Mouse (Mus musculus) C2C12 (cell line): ENCODE measurements around the gene Uap1l1.

ENCODE experiments used
- CTCF ChIP-seq: IDR thresholded peaks from one replicate; pipeline ENCODE4 v1.5.1; 2011; ENCODE audit not compliant: control insufficient read depth, insufficient read depth, insufficient read length
- MAX ChIP-seq: IDR thresholded peaks from one replicate; pipeline ENCODE4 v1.6.1; 2011; ENCODE audit warnings: mild to moderate bottlenecking, control low read depth
- MYOD1 ChIP-seq: IDR thresholded peaks from one replicate; pipeline ENCODE4 v1.6.1; 2011; ENCODE audit warnings: low read depth; ENCODE audit not compliant: control insufficient read depth, insufficient read length
- USF1 ChIP-seq: IDR thresholded peaks from one replicate; pipeline ENCODE4 v1.6.1; 2011; ENCODE audit warnings: low read depth, mild to moderate bottlenecking, control low read depth, moderate library complexity

DNA sequence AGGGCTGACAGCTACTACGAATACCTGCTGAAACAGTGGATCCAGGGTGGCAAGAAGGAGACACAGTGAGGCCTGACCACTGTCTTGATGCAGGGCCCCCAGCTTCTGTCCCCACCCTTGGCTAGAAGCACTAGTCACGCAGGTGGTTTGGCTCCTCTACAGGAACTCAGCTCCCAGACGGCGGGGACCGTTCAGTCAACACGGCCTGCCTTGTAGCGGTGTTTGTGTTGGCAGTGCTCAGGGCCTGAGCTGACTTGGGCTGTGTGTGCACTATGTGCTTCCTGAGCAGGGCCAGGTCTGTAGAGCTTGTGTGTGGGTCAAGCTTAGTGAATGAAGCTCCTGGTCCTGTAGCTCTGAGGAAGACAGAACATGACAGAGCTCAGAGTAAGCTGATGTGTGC is 17.3 kb downstream of the Uap1l1 start:
- TF ChIP-seq CTCF (no peak), USF1 (no peak), MAX (no peak), MYOD1 (no peak)
